Mouse (Mus musculus): ENCODE measurements around the gene Prkag3.

The Prkag3 gene

GRCm38 (mm10) chr1:74748643-74749271 lies at the start of gene Prkag3:
Gene Prkag3, minus strand, starts transcription at chr1:74749221.
- peak; percentile 72 to 75 for DNase-seq

DNA sequence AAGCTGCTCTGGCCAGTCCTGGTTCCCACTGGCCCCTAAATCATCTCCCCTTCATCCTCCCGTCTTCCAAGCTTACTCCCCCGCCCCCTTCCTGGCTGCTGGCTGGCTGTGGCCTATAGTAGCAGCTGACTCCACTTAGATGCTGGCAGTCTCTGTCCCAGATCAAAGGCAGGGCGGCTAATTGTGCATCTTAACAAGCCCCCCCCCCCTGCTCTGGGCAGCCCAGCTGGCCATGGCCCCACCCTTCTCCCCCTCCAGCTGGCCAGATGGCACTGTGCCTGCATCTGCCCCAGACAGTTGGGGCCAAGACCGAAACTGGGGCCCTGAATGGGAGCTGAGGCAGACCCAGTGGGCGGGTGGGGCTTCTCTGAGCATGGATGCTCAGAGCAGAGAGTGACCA lies 48.4 kb upstream of the Prkag3 start:
- no peak for DNase-seq

- no peak for DNase-seq
These were observed 46.1 kb upstream of the Prkag3 start for GRCm38 (mm10) chr1:74795145-74795529.

DNA sequence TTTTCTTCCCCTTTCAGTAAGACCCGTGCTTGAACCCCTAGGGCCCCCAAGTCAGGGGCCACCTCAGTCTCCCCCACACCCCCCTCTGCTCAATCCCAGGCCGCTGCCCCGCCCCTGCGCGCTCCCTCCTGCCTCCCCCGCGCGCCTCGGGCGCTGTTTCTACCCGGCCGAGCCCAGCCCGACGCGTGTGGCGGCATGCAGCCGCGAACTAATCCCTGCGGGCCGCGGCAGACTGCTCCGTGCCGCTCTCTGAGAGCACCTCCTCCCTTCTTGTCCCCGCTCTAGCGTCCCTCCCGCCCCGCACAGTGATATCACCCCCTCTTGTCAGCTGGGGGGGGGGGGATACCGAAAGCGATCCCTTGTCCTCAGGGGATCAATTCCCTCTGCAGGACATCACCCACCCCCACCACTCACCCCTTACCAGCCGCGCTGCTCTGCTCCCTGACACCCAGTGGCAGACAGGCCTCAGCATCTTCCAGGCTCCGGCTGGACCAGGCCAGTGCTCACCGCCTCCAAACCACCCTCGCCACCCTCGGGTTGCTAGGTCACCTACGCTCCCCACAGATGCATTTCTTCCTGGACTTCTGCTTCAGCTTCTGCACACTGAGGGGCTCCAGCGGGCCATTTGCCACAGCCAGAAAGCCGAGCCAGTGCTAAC lies 45.6 kb upstream of the Prkag3 start:
- DNase-seq, result peak; percentile 49 to 52

DNA sequence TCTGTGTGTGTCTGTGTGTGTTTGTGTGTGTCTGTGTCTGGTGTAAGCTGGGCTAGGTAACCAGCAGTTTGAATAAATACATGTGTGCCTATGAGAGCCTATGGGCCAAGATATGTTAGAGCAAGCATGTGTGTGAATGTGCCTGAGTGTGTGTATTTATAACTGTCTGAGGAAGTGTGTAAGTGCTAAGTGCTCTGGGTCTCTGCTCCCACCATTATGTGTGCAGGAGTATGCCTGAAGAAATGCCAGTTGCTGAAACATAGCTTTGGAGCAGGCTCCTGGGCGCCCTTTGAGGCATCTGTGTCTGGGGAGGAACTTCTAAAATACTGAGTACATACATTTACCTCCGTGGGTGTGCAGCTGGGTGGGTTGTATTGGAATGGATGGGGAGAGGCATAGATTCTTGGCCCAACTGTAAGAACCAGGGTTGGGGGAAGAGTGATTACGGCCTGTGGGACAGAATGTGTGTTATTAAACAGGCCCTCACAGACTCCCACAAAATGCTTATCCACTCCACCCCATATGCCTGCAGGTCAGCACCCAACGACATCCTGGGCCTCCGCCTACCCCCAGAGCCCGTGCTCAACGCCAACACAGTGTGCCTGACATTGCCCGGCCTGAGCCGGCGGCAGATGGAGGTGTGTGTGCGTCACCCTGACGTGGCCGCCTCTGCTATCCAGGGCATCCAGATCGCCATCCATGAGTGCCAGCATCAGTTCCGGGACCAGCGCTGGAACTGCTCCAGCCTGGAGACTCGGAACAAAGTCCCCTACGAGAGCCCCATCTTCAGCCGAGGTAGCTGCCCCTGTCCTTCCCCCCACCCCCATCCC lies 44.0 kb upstream of the Prkag3 start:
- no peak for DNase-seq

DNA sequence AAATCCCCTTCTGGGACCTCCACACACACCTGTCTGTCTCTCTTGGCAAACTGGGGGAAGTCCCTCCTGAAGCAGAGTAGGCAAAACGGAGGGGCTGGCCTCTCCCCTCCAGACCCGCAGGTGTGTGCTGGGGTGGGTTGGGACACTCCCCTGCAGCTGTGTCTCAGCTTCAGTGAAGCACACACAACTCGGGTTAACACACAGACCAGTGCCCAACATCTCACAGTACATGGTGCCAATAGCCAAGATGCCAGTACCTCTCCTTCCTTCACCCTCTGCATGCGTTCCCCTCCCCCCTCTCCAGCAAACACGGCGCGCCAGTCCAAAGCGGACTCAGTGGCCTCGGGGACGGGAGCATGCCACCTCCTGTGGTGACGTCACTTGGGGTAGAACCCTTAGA lies 42.2 kb upstream of the Prkag3 start, which contains the start of gene Wnt10a:
TSS of gene Wnt10a (plus strand) at position 268 of the 400 bp plus-strand sequence.
- DNase-seq, result peak; percentile 51 to 54

GRCm38 (mm10) chr1:74790095-74790494 lies 41.1 kb upstream of the Prkag3 start:
- no peak for DNase-seq

- peak in 1 of 2 experiments; percentile 48 for DNase-seq
These were observed 39.7 kb upstream of the Prkag3 start for GRCm38 (mm10) chr1:74788603-74789176.

DNA sequence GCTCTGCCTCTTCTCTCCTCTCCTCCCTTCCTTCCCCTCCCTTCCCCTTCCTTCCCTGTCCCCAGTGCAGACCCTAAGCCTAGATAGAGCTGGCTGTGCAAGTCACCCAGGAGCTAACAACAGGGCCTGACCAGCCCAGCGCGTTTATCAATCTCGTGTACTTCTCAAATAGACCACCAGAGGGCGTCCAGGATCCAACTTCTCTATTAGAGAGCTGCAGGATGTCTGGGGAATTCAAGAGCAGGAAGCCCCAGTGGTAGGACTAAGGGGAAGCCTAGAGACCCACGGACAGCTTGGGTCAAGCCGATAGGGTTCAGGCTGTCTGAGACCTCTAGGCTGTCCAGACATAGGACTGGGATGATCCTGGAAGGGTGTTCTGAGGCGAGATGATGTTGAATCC lies 38.8 kb upstream of the Prkag3 start:
- peak; percentile 86 to 89 for DNase-seq

GRCm38 (mm10) chr1:74784041-74784759 lies 35.2 kb upstream of the Prkag3 start:
- DNase-seq, result peak; percentile 66 to 68

DNA sequence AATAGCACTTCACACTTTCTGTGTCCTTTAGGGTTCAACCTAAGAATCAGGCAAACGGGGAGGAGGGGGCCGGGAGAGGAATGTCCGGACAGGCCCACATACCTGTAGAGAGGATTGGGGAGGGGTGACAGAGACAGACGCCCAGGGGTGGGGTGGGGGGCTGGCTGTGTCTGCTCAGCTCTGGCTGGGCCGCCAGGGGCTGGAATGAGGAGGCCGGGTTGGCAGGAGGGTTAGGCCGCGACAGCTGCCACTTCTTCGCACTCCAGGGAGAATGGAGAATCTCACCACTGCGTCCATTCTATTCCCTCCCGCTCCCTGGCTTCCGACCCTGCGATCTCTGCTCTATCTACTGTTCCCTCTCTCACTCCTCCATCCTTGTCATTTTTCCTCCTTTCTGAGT lies 34.5 kb upstream of the Prkag3 start:
- no peak for DNase-seq

- DNase-seq, result no peak
These were observed 33.0 kb upstream of the Prkag3 start for GRCm38 (mm10) chr1:74782045-74782444.

DNA sequence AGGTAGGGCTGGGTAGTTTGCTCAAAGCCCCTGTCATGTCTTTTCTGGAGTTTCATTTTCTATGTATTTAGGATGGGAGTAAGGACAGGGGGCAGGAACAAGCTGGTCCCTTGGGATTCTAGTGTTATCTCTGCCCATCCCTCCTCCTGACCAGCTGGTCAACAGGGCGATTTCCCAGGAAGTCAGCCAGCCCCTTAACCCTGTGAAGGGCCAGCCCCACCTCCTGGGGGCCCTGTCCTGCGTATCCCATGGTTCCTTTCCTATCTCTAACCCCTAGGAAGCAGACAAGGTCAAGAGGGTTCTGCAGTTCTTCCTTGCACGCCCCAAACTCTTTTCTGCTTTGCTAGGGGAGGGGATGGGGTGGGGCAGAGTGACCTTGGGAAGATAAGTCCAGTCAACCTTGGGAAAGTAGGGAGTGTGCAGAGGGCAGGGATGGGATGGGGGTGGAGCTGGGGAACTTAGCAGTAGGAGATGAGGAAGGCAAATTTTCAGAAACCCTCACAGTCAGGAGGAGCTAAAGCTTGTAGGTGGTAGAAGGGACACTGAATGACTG lies 30.0 kb upstream of the Prkag3 start:
- no peak for DNase-seq

DNA sequence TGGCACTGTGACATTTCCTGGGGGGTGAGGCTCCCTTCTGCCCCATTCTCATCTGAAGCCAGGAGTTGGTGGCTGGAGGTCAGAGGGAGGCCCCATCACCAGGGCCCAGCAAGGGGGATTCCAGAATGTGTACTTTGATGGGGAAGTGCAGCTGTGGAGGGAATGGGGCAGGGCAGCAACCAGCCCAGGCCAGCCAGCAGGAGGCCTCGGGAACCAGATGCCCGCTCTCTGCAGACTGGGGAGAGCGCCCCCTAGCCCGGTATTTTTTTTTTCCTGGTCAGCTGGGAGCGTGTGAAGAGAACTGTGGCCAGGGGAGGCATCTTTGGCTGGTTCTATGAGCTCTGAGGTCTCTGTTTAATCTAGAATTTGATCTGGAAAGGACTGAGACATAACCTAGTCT lies 26.8 kb upstream of the Prkag3 start:
- no peak for DNase-seq

- DNase-seq, result no peak
These were observed 25.0 kb upstream of the Prkag3 start for GRCm38 (mm10) chr1:74774062-74774461.

GRCm38 (mm10) chr1:74773136-74773535 lies 24.1 kb upstream of the Prkag3 start:
- DNase-seq, result peak; percentile 54 to 57

DNA sequence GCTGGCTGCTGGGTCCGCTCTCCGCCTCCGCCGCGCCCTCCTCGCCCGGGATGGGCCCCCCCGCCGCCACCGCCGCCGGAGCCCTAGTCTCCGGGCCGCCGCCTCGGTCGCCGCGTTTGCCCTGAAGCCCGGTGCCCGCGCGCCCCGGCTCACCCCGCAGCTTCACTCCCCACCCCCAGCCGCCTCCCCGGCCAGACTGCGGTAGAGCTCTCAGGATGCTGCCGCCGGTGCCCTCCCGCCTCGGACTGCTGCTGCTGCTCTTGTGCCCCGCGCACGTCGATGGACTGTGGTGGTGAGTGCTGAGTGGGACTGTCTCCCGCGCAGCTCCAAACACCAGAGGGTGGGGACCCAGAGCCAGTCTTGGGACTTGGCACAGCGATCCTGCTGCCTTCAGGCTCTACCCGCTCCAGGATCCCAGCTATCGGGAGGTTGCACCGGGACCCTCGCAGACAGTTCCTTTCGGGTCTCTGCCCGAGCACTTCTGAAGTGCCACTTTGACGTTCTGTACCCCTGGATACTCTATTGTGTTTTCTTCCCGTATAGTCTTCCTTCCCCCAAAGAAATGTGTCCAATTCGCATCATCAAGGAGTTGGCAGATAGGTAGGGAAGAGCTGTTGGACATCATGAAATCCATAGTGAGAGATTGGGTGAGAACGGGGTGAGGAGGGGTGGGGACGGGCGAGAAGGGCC lies 23.1 kb upstream of the Prkag3 start:
- DNase-seq, result peak; percentile 32 to 44

DNA sequence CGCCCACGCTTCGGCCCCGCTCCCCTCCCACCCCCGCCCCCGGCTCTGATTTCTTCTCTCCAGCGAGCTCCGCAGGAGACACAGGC lies 22.7 kb upstream of the Prkag3 start, which contains the start of gene Wnt6:
TSS of gene Wnt6 (plus strand) at position 48 of the 86 bp plus-strand sequence.
- DNase-seq, result no peak

DNA sequence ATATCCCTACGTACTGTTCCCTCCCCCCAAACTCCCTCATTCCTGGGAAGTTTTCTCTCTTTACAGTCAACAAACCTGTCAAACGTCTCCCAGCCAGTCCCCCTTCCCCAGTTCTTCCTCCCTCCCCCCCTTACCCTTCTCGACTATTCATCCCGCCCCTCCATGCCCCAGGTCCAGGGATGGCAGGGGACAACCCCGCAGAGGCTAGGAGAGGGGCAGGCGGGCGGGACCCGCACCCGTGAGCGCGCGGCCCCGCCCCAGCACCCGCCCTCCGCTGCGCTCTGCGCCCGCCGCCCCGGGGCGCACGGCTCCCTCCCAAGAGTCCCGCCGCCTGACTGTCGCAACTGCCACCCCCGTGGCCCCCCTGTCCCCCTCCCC lies 22.4 kb upstream of the Prkag3 start:
- DNase-seq, result no peak

GRCm38 (mm10) chr1:74770727-74771466 lies 21.9 kb upstream of the Prkag3 start:
- DNase-seq, result no peak

DNA sequence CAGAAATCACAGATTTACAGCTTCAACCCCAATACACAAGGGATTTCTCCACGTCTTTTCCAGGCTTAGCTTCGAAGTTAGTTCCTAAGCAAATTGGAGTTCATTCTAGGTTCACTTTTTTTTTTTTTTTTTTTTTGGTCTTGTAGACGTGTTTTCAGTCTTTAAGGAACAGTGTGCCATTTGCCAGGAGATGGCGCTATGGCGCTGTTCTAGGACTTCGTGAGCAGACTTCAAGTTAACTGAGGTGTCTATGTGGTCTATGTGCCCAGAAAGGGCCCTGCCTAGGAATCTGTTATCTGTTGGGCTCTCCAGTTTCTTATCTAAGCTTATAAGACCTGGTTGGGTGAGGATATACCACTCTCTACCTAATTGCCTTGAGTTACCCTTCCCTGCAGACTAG lies 14.1 kb upstream of the Prkag3 start:
- peak; percentile 76 to 77 for DNase-seq

- no peak for DNase-seq
These were observed 10.8 kb upstream of the Prkag3 start for GRCm38 (mm10) chr1:74759773-74760172.

All from B cell, adult 2 months (primary cell).